Mouse (Mus musculus): ENCODE data around the gene Tldc2.
A peak's percentile ranks its signal among the peaks of the same experiment; 100 is the strongest.

The Tldc2 gene

DNA sequence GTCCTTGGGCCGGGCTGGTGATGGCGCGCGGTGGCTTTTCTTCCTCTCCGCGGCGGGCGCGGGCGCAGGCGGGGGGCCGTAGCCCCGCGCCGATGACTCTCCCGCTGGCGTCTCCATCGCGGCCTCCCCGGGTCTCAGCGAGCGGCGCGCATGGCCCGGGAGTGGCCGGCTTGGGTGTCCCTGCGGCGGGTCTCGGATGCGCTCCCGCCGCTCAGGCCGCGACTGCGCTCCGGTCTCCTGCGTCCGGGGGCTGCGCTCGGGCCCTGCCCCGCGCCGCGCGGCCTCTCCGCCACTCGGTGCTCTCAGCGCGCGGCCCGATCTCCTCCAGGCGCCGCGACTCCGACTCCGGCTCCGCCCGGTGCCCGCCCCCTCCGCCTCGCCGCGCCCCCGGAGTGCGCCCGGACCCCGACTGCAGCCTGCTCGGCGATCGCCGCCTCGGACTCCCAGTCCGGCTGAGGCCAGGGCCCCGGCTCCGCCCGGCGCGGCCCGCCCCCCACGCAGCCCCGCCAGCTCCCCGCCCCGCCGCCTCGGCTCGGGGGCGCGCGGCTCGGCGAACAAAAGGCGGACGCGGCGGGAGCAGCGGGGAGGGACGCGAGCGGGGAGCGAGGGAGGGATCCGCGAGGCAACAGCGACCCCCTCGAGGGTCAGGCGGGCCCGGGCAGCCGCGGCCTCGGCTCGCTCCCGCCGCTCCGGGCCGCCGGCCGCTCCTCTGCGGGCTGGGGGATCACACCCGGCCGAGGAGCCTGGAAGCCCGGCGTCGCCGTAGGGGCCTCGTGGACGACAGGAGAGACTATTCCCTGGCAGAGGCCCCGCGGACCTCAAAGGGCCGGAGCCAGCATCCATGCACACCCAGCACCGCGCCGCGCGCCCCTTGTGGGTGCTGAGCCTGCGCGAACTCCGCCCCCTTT is 7.8 kb upstream of the Tldc2 start, which contains the start of gene Soga1:
Soga1 (minus strand) TSS at position 462 of the 908 bp plus-strand sequence.
- DNase-seq, result peak; percentile 78

DNA sequence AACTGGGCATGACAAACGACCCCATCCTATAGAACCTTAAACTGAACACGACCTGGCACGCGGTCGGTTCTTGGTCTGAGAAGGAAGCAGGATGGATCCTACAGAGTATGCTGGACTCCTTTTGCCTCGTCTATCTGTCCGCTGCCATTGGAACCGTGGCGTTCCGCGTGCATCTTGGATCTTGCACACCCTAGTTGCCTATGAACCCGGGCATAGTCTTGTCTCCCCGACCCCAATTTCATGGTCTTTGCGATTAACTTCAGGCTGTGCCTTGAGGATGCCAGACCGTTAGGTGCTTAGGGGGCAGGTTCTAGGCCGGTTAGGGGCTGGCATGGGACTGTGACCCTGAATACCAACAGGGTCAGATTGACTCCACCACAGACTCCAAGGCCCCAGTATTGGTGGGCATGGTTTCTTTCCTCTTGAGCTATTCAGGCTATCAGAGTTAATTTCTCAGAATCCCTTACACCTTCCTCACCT is 7.1 kb upstream of the Tldc2 start:
- DNase-seq, result no peak

DNA sequence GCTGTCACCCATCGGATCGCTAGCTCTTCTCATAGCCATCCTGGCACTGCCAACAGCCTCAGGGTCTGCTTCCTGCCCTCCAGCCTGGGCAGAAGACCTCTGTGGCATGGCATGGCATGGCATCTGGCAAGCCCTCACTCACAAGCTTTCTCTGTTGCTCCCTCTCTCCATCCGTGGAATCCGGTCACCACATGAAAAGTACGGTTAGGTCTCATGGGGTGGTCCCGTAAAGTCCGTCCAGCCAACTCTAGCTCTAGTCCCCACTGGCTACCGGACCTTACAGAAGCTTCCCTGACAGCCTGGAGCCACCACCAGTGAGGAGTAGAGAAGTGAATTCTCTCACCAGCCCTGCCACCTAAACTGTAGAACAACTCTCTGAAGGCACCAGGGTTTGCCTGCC is 5.5 kb upstream of the Tldc2 start:
- no peak for DNase-seq

DNA sequence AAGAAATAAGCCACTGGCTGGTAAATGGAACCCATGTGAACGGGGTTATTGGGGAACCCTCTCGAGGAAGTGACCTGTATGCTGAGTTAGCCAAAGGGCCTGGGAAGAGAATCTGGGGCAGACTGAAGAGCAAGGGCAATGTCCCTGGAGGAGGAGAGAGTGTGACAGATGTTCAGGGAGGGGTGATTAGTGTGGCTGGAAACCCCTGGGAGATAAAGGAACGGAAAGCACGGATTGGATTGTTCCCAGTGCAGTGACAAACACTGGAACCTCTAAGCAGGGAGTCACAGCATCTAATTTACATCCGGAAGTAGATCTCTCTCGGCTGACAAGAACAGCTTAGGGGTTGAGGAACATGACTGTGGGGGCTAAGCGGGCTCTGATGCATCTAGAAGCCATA is 4.9 kb upstream of the Tldc2 start:
- no peak for DNase-seq

DNA sequence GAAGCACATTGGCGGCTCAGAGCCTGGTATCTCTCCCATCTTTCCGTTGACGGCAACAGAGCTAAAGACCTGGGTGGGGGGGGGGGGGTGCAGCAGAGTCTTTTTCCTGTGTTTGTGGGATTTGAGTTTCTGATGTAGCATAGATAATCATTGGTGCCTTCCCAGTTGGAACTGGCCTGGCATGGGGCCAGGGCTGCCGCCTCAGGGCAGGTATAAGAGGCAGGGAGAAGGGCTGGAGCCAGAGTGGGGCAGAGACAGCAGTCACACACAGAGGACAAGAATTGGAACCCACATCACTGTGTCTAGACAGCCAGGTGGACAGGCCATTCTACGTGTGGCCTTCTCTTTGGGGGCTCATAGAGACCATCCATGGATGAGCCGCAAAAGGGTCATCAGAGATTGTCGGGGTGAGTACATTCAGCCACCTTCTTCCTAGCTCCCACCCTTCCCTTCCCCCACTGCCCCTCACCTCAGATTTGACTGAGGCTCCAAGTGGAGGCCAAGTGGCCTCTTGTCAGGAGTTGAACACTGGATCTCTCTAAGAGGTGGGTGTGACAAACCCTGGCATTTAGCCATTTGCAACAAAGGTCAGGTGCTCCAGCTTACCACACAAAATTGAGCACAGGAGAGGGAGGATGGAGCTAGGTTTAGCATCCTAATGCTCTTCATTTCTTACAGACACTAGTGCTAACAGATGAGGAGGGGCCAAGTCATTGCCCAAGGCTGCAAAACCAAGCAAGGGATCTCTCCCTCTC is 1.8 kb upstream of the Tldc2 start:
- no peak for DNase-seq

DNA sequence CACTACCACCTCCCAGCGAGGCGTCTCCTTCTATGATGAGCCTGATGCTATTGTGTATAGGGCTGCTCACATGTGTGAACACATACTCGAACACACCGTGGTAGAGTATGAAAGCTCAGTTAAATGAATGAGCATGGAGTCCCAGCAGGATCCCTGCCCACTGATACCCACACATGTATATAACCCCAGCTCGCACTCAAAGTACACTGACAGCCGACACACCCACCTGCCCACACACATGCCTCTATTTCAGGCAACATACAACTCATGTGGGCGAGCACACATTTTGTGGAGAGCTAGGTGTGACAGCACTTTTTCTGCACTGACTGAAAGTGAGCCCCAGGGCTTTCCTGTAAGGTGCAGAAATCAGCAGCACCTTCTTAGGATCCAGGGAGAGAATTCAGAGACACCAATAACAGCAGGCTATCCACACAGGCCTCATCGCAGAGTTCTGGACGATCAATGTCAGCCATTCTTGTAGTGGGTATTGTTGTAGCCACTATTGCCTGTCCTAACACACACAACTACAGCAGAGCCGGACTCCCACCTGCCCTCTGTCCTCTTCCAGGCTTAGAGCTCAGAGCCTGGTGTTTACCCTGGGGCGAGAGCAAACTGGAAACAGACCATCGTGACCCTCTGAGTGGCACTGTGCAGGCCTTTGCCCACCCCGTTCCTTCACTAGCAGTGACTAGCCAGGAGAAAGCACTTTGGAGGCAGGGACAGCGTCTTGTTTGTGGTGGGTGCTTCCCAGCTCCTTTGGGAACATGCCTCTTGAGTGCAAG is 872 bp downstream of the Tldc2 start:
- DNase-seq, result no peak

DNA sequence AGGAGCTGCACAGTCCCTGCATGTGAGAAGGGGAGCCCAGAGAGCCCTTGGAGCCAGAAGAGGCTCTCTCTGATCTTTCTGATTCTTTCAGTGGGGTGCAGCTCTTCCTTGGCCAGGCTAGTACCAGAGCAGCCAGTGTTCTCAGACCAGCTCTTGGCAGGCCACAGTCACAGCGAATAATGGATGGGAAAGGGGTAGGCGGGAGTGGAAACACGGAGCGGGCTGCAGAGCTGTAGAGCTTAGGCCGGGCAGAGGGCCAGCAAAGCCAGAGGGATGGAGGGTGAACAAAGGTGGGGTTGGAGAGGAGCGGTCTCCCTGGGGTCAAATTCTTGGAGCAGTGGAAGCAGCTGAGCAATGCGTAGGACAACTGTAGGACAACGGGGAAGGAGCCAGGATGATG is 5.2 kb downstream of the Tldc2 start:
- no peak for DNase-seq

DNA sequence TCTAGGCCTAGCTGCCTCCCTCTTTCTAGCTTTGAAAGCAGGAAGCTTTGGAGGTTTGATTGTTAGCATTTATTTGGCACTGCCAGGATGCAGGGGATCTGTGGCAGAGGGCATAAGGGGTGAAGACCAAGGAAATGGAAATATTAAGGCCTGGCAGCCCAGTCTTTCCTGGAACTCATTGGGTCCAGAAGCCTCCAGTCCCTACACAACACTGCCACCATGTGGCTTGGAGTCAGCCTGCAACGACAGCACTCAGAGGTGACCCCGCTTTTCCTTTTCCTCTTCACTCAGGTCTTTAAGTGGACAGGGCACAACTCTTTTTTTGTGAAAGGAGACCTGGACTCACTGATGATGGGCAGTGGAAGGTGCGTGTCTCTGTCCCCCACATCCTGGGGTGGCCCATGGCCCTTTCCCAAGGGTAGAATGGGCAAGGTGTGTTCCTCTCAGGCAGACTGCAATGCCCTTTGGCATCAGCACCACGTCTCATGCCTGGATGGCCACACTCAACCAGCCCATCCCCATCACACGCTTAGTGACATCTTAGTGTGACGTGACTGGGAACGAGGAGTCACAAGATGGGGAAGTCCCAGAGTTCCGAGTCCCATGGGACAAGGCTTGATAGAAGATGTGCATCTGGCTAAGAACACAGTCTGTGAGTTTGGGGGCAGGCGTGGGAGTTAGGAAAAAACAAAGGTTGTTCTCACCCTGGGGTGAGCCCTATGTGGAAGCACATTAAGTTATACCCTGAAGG is 8.3 kb downstream of the Tldc2 start:
- peak; percentile 77 for DNase-seq

DNA sequence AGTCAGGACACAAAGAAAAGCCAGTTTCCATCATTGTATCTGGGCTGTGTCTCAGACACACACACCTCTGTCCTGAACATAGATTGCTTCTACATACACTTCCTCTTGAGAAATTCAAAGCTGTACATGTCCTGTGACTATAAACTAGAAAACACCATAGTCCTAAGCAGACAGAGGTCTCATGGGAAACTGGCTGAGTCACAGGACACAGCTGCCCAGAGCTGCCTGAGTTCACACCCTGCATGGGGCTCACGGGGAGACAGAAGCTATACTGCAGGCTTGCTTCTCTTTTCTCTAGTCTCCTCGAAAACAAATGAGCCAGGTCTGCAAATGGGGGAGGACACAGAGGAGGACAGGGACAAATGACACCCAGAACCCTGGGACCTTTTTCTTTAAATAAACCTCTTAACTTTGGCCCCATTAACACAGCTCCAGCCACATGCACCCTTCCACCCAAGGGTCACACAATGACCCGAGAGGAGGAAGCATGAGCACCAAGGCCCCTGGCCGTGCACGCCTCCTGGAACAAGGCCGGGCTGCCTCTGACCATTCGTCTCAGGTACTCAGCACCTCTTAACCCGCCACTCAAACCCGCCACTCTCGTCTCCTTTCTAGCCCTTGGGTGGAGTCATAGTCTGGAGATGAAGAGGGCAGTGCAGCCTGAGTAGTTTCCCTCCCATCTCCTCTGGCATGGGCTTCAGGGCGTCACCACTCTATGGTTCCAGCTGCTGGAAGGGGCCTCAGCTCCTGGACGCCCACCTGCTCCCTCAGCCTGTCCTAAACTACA is 12.9 kb downstream of the Tldc2 start:
- DNase-seq, result no peak

DNA sequence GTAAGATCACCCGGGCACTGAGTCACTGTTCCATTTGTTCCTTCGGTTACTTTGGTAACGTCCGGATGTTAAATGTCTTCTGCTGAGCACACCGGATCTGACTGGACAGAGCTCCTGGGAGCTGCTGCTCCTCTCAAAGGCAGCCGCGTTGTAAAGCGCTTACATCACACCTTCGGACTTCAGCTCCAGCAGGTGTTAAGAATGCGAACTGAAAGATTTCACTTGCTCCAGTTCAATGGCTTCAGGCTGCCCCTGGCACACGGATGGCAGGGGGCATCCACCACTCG is 13.4 kb downstream of the Tldc2 start:
- no peak for DNase-seq

DNA sequence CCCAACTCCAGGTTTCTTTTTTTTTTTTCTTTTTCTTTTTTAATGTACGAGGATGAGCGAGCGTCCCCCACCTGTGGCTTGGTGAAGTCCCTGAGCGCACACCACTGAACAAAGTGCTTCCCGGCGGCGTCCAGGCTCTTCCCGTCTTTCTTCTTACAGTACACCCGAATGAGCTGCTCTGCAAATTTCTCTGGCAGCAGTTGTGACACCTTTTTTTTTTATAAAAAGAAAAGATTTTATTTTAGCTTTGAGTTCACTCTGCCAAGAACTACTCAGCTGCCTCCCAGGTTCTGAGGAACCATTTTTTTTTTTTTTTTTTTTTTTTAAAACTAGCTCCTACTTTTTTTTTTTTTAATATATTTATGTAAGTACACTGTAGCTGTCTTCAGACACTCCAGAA is 14.8 kb downstream of the Tldc2 start:
- no peak for DNase-seq

DNA sequence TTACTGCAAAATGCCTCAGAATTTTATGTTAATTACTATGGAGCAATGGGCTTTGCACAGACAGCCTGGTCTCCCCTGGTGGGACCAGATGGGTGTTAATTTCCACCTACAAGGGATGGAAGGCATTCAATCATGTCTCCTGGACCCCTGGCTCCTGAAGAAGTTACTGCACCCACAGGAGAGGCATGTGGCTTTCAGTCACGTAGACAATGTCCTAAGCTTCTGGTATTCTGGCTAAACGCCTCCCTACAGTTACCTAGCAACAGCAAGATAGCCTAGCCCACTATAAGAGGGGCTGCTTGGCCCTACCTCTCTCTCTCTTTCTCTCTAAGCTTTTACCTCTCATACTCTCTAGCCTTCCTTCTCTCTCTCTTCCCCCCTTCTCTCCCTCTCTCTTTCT is 15.4 kb downstream of the Tldc2 start:
- no peak for DNase-seq

DNA sequence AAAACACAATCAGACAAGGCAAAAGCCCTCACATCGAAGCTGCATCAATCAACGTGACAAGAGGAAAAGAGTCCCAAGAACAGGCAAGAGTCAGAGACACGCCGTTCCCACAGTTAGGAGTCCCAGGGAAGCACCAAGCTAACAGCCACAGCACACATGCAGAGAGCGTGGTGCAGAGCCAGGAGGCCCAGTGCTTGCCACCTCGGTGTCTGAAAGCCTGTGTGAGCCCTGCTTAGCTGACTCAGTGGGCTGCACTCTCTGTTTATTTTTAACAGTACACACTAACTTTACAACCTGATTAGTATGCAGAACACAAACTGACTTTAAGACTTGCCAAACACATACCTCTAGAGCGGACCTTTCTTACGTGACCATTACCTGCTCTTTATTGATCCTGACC is 17.6 kb downstream of the Tldc2 start:
- DNase-seq, result no peak

DNA sequence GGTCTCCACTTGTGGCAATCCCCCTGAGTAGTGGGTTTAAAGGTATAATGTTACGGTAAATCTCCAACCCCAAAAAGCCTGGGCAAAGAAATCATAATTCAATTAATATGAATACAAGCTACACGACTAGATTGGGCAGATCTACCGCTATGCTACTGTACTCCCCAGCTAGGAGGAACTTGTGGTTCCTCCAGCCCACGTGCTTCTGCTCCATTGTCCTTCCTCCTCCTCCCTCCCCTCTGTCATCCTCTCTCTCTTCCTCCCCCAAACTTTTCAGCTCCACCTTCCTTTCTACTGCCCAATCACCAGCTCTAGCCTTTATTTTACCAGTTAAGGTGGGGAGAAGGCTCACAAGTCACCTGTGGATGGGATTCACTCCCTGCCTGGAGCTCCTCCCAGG is 21.4 kb downstream of the Tldc2 start:
- DNase-seq, result no peak

DNA sequence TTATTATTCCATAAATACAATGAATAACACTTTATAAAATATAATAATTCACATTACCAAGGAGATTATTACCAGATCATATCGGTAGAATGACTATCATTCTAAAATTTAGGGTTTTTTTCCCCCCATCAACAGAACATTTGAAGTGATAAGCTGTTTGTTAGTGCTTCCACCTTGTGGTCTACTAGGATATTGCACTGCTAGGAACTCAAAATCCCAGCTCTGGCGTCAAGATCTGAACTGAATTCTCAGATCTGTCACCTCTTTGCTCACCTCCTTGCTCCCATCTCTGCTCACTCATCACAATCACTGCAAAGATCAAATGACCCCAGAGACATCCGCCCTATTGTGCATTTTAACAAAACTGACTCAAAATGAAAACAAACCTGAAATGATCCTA is 30.1 kb downstream of the Tldc2 start:
- DNase-seq, result no peak

DNA sequence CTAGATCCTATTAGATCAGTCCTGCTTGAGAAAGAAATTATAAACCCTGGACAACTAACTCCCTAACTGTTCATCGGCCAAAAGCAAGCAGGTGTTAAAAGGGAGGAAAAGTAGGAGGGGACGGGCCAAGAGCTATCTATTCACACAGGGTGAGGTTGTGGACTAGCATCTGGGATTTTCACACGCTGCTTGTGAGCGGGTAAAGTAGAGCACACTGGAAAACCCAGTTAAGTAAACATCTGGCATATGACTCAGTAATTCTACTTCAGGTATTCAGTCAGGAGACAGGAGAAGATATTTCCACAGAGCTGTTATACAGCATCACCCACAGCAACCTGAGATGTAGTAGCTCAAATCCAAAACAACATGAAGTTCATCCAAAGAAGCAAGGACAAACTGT is 31.7 kb downstream of the Tldc2 start:
- DNase-seq, result no peak

DNA sequence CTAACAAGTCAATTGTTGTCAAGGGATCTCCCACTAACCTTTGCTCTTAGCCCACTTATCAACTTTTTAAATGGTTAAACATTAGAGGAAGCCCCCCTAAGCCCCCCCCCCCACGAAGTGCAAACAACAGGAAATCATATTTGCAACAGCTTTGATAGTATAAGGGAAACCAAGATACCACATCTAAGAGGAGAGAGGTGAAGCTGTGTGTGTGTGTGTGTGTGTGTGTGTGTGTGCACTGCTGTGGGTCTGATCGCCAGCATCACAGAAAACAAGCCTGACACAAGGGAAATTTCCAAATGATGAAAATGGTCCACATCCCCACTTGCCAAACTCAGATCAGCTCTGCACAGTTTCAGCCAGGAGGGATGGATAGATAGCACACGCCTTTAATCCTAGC is 32.2 kb downstream of the Tldc2 start:
- peak; percentile 62 for DNase-seq

DNA sequence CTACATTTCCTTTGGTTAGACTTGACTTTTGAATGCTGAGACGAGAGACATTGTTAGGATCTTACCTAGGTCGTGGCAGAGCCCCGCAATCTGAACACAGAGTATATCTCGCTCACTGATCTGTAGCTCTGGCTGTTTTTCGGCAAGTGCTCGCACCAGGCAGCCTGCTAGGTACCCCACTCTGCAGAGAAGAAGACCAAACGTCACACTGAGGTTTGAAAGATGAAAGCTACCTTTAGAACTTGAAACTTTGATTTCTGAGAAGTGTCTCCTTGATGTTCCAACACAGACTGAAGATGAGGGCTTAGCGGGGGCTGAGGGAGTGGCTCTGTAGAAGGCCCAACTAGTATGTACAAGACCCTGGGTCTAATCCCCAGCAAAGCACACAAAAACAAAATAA is 34.9 kb downstream of the Tldc2 start:
- peak; percentile 47 for DNase-seq

DNA sequence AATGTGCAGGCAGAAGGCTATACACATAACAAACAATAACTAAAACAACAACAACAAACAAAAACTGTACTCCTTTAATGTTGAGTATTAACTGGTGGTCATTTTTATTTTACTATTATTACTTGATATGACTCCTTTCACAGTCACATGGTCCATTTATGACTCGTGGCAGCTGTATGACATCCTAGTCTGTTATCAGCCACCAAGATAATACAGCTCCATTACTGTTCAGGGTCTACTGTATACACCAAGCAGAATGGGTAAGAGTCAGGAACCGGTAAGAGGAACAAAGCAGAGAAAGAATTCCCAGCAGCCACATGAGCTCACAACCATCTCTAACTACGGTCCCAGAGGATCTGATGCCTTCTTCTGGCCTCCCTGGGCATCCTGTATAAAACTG is 38.4 kb downstream of the Tldc2 start:
- no peak for DNase-seq

DNA sequence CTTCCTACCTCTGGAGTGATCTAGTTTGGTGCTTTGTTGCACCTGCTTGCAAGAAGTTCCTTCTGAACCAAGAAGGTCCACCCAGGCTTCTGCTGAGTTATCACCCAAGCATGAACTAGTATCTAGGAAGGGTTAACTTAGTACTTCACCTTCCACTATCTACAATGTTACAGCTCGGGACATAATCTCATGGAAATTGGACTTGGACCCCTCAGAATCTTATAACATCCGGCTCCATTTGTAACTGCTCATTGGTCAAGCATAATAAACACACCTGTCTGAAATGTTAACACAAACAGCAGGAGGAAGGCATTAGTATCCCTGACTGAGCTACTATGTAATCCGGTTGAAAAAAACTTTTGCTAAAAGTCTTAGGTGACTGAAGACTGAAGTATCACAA is 40.5 kb downstream of the Tldc2 start:
- DNase-seq, result no peak

DNA sequence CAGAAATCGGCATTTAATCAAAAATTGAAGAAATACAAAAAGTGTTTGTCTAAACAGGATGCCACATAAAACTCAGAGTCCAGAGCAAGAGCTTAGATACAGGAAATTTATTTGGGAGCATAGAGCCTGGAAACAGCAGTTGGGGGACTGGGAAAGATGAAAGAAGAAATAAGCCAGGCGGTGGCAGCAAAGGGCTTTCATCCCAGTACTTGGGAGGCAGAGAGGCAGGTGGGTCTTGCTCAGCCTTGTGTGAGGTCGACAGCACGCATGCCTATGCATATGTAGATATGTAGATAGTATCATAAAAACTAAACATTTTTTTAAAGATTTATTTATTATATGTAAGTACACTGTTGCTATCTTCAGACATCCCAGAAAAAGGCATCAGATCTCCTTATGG is 41.2 kb downstream of the Tldc2 start:
- no peak for DNase-seq

DNA sequence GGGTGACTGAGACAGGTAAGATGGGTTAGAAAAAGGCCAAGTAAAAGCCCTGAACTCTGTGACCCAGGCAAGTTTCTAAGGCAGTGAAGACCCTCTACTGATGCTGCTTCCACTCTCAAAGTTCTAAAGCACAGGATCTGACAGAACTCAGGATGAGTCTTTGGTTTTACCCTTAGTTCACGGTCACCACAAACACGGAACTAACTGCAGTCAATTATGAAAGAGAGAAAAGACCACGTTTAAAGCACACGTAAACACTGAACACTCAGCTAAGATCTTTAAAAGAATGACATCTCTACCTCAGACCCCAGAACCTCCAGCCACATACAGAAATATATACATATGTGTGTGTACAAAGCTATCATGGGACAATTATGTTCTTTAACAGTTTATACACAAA is 42.2 kb downstream of the Tldc2 start:
- DNase-seq, result no peak

Data from thymus, postnatal 4 days (tissue).